Mouse (Mus musculus): Measurements from ENCODE around the gene Fndc5.

Gene Fndc5

DNA sequence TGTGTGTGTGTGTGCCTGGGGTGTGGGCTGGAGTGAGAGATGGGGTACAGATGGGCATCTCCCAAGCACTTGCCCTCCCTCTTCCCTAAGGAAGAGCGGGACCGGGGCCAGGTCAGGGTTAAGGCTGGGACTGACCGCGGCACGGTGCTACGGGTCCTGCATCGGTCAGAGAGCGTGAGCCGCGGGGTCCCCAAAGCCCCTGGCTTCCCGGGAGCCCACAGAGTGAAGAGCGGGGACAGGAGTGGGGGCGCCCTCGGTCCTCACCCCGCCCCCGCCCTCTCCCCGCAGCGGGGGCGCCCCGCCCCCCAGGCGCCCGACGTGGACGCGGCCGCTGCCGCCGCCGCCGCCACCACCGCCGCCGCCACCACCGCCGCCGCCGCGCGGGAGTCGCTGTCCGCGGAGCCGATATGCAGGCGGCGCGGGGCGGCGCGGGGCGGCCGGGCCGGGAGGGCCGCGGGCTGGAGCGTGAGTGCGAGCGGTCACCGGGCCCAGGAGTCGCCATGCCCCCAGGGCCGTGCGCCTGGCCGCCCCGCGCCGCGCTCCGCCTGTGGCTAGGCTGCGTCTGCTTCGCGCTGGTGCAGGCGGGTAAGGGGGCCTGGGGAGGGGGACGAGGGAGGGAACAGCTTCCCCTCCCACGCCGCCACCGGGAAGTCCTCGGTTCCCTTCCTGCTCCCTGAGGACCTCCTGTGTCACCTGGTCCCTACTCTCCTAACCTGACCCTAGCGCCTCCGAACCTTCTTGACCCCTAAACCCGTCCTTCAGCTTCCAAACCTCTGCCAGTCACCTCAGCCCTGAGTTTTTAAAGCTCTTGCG lies at the start of gene Fndc5:
Gene Fndc5 (plus strand): TSS at position 421 of the 813 bp plus-strand sequence.
- DNase-seq (ENCODE audit: low spot score): no peak

DNA sequence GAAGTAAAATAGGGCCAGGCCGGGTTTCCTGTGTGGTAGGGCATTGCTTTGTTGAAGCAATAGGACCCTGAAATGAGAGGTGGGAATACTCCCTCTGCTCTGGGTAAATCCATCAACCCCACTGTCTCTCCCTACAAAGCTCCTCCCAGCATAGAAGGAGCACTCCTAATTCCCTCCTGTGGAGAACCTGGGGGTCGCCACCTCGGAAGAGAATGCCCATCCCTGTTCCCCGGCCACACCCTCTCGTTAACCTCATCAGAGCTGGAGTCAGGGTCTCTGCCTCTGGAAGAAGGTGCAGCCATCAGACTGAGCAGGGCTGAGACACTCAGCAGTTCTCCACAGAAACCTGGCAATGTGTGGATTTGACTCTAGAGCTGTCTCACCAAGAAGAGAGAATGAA lies 48.9 kb upstream of the Fndc5 start:
- no peak for DNase-seq (ENCODE audit: low spot score)

DNA sequence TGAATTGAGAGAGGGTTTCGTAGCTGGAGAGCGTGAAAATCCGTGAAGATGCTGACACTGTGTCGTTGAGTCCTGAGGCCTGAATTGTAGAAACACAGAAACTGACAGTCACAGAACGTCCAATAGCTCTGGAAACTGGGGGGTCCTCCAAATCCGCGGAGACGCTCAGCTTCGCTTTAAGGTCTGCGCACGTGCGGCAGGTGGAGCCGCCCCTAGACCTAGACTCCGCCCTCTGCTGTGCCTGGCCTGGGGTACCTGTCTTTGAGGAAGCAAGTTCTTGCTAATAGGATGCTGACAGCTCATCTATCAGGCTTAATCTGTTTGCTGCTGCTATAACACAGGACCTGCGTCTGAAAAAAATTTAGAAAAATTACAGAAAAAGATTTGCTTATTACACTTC lies 41.5 kb upstream of the Fndc5 start:
- DNase-seq (ENCODE audit: low spot score): no peak

DNA sequence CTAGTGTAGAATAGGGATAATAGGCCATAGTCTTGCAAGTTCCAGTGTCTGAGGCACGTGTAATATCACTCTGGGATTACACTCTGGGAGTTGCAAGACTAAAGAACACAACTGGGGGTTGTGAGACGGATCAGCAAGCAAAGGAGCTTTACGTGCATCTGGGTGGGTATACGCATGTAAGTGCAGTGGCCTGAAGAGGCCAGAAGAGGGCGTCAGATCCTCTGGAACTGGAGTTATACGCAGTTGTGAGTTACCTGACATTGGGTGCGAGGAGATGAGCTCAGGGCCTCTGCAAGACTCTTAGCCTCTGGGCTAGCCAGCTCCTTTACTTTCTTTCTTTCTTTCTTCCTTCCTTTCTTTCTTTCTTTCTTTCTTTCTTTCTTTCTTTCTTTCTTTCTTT lies 39.8 kb upstream of the Fndc5 start:
- no peak for DNase-seq (ENCODE audit: low spot score)

DNA sequence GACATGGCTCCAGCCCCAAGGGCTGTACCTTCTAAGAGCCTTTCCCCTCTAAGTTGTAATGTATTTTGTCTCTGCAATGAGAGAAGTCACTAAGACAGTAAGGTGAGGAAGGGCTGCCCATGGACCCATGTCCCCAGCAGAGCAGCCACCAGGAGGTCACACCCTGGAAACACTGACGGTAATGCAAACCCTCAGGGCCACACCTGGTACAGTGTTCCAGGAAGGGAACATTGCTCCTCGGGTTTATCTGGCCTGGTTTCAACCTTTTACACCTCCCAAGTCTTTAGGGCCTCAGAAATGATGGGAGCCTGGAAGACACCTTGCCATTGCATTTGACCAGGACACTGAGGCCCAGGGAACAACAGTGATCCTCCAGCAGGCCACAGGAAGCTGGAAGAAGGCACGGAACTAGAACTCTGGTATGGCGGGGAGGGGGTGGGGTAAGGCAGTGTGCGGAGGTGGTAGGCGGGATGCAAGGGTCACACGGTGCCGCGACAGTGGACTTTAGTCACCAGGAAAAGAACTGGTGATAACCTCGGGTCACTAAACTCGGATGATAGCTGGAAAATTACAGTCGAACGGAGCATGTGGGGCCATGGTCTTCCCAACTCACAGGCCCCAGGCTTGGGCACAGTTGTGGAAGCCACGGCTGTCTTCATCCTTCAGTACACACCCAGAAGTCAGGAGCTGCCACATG lies 34.5 kb upstream of the Fndc5 start:
- DNase-seq (ENCODE audit: low spot score): no peak

DNA sequence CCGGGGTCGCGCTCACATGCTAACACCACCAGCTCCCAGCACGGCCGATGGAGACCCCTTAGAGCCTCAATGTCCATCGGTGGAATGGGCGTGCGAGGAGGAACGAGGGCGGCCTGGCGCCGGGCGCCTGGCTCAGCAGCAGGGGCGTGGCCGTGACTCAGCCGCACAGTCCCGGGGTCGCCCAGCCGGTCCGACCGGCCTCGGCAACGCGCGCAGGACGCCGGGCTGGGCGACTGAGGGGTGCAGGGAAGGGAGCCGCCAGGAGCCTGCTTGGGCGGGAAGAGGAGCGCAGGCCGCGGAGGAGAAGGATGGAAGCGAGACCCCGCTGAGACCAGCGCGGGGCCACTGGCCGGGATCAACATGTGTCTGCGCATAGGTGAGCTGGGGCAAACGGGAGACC lies 31.4 kb upstream of the Fndc5 start, which contains the start of gene Tmem54:
Gene Tmem54 (plus strand): TSS at position 193 of the 400 bp plus-strand sequence.
- DNase-seq (ENCODE audit: low spot score): no peak

DNA sequence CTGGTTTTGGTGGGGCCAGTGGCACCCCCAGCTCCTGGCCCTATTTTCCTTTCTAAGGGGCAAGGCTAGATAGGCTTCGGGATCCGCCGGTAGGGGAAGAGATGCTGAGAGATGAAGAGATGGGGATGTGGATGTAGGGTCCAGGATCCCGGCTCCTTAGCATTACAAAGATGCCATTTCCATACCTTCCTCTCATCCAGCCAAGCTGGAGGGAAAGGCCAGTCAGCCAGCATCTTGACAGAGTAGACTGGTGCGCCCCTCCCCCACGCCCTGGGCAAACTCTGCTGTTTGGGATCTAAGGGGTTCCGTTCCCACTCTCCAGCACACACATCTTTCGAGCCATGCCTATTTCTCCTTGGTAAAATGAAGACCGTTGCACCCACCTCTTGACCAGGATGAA lies 30.7 kb upstream of the Fndc5 start:
- DNase-seq (ENCODE audit: low spot score): no peak

DNA sequence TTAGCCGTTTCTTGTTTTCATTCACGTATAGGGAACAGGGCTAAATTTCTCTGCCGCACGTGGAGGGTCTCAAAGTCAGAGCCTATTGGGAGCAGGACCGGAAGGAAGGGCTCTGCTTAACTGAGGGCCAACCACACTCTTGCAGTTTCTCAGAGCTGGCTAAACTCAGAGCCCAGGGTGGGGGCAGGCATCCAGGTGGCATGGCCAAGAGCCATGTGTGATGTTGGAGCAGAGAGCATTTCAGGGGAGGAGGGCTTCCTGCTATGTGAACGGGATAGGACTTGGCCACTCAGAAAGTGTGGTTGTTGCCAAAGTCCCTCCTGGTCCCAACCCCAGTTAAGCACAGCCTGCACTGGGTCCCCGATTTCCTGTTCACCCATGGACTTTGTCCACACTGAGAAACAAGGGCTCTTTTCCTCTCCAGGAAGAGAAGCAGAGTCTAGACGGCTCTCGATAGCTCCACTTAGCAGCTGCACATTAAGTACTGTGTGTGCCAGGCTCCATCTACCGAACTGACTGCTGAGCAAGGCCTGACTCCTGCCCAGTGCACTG lies 29.4 kb upstream of the Fndc5 start:
- no peak for DNase-seq (ENCODE audit: low spot score)

DNA sequence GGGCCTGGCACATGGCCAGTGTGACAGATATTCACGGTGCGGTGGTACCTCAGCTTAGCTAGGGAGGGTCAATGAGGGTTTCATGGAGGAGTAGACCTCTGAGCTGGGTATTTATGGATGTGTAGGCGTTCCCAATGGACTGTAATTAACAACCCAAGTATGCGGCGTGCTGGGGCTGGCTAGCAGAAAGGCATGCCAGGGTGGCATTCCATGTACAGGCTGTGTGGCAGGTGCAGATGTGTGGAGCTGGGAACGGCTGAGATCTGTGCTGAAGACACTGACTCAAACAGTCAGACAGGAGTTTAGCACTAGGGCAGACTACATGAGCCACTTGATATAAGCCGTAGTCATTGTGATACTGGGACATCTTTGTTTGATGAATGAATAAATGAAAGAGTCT lies 28.2 kb upstream of the Fndc5 start:
- DNase-seq (ENCODE audit: low spot score): no peak

DNA sequence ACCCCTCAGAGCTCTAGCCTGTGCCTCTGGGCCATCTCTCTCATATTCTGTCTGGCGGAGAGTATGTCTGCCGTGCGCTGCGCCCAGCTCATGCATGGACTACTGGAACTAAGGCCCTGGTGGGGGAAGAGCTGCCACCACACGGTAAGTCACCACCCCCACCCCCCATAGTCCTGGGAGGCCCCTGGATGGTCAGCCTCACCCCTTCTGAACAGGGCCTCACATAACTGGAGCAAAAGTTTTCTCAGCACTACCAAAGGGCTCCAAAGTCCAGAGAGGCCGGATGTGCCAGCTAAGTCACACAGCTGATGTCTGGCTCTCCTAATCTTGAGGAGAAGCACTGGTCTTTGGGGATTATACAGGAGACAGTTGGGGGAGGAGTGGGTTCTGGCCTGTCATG lies 26.0 kb upstream of the Fndc5 start:
- DNase-seq (ENCODE audit: low spot score): no peak

DNA sequence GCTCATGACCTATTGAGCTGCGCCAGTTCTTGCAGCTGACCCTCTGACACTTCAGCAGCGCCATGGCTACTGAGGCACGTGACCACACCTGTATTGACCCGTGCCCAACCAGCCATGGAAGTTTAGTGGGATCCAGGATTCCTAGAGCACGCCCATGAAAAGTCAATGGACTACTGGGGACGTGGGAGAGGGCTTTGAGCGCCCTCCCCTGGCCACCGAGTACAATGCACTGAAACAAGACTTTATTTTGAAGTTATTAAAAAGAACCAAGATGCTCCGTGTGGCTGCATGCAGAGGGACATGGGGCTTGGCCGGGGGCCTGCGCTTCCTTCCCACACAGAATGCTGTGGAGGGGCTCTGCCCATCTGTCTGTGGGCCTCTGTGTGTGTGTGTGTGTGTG lies 25.4 kb upstream of the Fndc5 start:
- DNase-seq (ENCODE audit: low spot score): no peak

DNA sequence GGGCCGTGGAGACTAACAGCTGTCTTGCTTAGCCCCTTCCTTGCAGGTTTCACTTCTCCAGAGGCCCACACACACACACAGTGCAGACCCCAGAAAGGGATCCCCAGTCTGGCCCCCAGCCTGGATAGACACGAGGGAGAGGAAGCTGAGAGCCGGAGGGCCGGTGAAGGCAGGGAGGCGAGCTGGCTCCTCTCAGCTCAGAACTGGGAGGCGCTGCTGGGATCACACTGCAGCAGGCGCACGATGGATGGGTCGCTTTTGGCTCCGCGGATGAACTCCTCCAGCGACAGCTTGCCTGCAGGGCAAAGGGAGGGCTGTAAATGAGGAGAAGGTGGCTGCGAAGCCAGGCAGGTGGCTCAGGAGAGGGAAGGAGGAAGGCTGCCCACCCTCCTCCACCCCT lies 24.6 kb upstream of the Fndc5 start:
- DNase-seq (ENCODE audit: low spot score): no peak

DNA sequence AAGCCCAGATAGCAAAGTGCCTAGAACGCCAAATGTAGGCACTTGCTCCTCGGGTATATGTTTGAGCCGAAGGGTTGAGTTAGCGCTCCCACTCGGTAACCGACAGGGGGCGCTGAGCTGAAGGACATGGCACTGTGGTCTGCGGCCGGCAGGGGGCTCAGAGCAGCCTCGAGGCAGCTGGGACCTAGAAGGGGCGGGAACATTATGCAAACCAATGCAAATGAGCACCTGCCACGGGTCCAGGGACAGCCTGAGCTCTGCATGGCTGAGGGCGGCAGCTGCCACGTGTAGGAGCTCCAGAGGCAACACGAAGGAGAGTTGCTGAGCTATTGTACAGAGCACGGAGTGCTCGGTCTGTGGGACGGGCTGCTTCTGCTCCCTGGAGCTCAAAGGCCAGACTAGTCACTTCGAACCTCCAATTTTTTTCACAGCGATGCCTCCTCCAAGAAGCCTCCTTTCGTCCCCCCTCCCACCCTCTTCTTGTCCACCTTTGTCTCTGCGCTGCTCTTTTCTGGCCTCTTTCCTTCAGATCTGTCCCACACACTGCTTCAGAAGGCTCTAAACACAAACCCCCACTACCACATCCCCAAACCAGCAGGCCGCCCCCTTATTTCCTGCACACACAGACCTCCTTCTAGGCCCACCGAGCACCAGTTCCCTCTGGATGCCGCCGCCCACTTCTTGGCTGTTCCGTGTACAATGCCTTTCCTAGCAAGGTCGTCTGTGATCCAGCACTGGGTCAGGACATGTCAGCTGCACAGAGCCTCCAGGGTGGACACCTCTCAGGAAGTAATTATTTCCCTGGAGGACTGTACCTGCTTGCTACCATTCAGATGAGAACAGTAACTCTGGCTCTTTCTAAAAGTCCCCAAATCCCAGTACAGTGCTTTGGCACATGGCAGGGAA lies 23.5 kb upstream of the Fndc5 start:
- peak; percentile 91 for DNase-seq (ENCODE audit: low spot score)

DNA sequence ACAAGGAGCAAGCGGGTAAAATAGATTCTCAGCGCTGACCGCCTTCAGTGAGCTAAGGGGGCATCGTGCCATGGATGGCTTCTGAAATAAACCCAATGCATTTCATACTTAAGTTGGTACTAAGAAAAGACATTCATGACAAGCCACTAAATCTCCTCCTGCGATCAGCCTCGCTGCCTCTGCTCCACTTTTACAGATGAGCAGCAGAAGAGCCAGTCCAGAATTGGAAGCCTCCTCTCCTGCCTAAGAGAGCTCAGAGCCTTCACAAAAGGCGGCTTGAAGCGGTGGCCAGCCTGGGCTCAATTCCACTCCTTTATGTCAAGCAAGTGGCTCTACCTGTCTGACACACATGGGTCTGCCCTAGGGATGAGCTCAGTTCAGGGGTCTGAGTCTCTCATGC lies 20.1 kb upstream of the Fndc5 start:
- no peak for DNase-seq (ENCODE audit: low spot score)

DNA sequence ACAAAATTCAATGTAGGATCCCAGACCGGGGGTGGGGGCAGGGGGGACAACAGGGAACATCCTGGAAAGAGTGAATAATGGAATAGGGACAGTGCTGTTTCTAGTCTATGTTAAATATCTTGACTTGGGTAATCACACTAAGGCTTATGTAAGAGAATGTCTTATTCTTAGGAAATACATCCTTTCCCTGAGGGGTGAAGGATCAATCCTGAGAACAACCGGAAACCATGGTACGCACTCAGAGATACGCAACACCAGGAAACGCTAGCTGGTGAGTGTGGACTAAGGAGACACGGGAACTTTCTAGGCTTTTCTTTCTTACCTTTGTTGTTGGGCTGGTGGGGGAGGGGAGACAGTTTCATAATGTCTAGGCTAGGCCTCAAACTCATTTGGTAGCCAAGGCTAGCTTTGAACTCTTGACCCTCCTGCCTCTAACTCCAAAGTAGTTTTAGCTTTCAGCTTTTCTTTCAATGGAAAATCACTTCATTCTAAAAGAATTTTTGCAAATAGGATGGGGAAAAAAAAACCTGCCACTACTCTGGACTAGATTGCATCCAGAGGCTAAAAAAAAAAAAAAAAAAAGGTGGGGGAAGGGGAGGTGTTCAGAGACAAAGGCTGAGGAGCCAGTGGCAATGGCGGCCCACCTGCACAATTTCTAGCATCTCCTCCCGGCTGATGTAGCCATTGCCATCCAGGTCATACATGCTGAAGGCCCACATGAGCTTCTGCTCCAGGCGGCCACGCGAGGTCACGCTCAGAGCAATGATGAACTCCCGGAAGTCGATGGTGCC lies 18.9 kb upstream of the Fndc5 start:
- no peak for DNase-seq (ENCODE audit: low spot score)

DNA sequence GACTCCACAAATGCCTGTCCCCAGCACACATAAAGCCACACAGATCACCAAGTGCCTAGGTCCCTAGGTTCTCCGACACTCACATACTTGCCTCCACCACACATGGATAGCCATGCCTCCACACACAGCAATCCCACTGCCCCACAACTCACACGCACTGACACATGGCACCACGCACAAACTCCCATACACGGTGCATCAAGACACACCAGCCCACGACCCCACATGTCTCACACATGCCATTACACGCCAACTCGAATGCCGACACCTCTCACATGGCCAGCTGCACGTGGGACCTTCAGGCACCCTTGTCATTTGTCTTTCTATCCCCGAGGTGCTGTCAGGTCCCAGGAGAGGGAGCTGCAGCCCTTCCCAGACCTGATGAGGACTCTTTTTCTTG lies 17.1 kb upstream of the Fndc5 start:
- DNase-seq (ENCODE audit: low spot score): no peak

DNA sequence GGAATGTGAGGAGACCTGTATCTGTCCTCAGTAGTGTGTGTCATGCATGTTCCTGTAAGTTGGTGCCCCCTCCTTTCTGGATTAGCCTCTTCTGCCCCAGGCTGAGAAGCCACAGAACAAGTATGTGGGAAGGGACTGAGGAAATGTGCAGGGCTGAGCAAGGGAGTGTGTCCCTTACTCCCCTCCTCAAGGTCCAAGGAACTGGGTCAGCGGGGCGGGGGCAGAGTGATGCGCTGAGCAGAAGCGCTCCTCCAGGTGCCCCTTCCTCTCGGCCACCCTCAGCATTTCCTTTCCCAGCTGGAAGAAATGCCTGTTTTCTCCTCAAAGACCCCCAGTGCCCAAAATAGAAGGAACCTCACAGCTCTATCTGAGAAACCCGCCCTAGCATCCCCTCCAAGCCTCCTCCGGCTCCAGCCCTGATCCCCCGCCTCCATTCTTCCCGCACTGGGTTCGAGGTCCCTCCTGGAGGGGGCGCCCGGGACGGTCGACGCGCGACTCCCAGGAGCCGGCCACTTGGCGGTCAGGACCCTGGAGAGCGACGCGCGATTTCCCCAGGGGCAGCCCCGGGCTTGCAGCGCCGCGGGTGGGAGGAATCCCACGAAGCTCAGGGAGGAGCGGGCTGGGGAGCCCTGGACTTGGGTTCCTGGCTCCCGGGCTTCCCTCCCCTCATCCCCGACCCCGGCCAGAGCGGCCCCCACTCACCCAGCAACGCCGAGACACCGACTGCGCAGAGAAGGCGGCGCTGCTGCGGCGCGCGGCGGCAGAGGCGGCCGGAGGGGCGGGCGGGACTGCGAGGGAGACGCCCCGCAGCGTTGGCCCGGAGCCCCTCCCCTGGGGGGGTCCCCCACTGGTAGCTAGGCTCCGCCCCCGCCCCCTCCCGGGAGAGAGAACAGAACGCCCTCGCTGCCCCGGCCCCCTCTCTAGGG lies 16.0 kb upstream of the Fndc5 start:
- DNase-seq (ENCODE audit: low spot score): peak; percentile 72

DNA sequence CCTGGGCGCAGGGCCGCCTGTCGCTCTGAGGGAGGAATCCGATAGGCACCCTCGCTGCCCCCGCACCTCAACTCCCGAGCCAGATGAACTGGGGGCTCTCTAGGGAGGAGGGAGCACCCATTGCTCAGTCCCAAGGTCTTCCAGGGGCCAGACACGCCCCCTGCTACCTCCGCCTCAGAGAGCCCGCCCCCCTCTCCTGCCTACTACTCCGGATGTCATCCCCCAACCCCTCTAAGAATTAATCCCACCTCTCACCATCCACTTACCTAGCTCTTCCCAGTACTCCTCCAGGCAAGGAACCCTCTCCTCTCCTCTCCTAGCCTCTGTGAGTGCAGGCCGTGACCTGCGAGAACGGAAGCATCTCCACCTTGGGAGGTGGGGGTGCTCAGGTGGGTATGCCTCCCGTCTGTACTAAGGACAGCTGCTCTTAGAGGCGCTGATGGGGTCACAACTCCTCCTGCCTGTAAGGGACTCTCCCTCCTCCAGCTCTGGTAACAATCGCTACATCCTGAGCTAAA lies 15.2 kb upstream of the Fndc5 start, which contains the start of gene Hpca:
Gene Hpca (minus strand): TSS at position 468 of the 518 bp plus-strand sequence.
- DNase-seq (ENCODE audit: low spot score): no peak

DNA sequence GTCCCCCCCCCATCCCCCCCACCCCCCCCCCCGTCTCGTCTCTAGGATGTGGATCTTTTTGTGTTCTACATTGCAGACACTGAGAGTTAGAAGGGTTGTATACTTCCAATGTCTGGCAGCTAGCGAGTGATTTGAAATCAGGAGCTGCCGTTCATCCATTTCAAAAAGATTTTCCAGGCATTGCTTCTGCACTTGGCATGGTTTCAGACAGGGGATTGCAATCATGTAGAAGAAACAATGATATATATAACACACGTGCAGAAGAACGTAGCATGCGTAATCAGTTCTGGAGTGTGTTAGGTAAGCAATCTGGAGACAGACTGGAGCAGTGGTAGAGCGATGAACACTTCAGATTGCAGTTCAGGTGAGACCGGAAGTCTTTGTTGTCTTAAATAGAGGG lies 14.7 kb upstream of the Fndc5 start:
- no peak for DNase-seq (ENCODE audit: low spot score)

DNA sequence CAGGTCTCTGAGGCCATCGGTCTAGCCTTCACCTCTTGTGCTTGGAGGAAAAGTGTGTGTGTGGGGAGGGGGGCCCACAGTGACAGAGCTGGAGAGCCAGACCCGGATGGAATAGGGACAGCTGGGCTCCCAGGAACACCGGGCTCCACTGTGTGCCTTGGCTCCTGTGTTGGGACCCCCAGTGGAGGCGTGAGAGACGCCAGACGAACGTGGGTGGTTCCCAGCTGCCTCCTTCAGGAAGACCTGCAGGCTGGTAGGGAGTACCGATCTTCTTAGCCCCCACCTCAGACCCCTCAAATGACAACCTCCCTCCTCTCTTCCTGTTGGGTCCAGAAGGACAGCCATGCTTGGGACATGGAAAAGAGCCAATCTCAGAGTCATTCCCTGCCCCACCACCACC lies 14.1 kb upstream of the Fndc5 start:
- DNase-seq (ENCODE audit: low spot score): no peak
